Mouse (Mus musculus) macrophage (primary cell): ENCODE measurements around the gene Wnt10a. TPM values are rescaled to one million over a fixed set of nuclear protein-coding genes. Genes with fewer than 3 reads are reported as not detected.
"Not testable (repeated sequence)": the region's sequence is repeated elsewhere in the genome, so short reads cannot be mapped to it uniquely, and the experiment has no call there.

ENCODE experiments used
- H3K27ac ChIP-seq: fragments of 350-480 bp; formaldehyde crosslinking; 2 replicates; pipeline ENCODE4 v1.9.0; 2021
- H3K36me3 ChIP-seq: fragments of 350-480 bp; formaldehyde crosslinking; 2 replicates; pipeline ENCODE4 v1.9.0; 2021; ENCODE audit errors: inconsistent target
- H3K4me3 ChIP-seq: fragments of 350-480 bp; formaldehyde crosslinking; 2 replicates; pipeline ENCODE4 v1.9.0; 2021; ENCODE audit errors: inconsistent target
- H3K79me2 ChIP-seq: fragments of 350-480 bp; formaldehyde crosslinking; 2 replicates; pipeline ENCODE4 v1.9.0; 2021; ENCODE audit errors: inconsistent target
- WGBS: methylation state at CpG from one replicate; pipeline ENCODE4 v1.1.7; 2026; ENCODE audit warnings: inconsistent platforms; ENCODE audit not compliant: missing documents; 5-methylcytosine and 5-hydroxymethylcytosine counted together
- polyA plus RNA-seq: library from polyadenylated mRNA; stranded (reverse); fragments of 250-400 nt; gene quantifications from 3 replicates; pipeline ENCODE4 v1.2.4, GENCODE M21; 2018; ENCODE audit warnings: inconsistent platforms

The Wnt10a gene
- polyA plus RNA-seq, 1 experiment from 2014 or later, result not detected

DNA sequence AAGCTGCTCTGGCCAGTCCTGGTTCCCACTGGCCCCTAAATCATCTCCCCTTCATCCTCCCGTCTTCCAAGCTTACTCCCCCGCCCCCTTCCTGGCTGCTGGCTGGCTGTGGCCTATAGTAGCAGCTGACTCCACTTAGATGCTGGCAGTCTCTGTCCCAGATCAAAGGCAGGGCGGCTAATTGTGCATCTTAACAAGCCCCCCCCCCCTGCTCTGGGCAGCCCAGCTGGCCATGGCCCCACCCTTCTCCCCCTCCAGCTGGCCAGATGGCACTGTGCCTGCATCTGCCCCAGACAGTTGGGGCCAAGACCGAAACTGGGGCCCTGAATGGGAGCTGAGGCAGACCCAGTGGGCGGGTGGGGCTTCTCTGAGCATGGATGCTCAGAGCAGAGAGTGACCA lies 6.1 kb downstream of the Wnt10a start:
- H3K27ac ChIP-seq, result no peak overlapping the region
- H3K36me3 ChIP-seq, result no peaks in the 10 kb centered on the region

DNA sequence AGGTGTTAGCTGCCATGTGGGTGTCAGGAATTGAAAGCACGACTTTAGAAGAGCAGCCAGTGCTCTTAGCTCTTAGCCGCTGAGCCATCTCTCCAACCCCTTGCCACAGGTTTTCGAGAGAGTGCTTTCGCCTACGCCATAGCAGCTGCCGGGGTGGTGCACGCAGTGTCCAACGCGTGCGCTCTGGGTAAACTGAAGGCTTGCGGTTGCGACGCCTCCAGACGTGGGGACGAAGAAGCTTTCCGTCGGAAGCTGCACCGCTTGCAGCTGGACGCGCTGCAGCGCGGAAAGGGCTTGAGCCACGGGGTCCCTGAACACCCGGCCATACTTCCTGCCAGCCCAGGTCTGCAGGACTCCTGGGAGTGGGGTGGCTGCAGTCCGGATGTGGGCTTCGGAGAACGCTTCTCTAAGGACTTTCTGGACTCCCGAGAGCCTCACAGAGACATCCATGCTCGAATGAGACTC lies 9.1 kb downstream of the Wnt10a start:
- H3K27ac ChIP-seq, result no peak overlapping the region
- H3K36me3 ChIP-seq, result no peaks in the 10 kb centered on the region
- 1% methylated on average over 28 of the region's 29 CpGs for WGBS
- no peaks in the 10 kb centered on the region for H3K79me2 ChIP-seq
- no peak overlapping the region for H3K4me3 ChIP-seq

More for the DNA sequence above, 6.1 kb downstream of the Wnt10a start:
- 75% methylated on average over 5 of the region's 5 CpGs for WGBS
- H3K79me2 ChIP-seq, result no peaks in the 10 kb centered on the region
- no peak overlapping the region for H3K4me3 ChIP-seq

DNA sequence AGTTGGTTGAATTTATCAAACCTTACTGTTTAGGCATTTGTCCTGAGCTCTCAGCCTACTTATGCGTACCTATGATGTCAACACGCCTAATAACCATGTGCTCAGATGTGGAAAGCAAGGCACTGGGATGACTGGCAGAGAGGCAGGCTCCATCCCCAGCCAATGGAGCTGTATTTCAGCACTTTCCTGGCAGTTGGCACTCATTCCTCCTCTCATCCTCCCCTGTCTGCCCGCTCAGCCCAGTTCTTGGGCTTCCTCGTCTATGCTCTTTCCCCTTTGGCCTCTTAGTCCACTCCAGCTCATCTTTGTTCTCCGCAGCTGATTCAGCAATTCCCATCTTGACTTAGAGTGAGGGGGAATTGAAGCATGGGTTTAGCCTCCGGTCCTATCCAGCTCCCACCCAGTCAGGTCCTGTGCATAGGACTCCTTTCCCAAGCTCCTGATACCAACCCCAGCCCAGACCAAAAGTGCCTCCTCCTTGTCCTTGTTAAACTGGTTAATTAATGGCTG lies 10.4 kb downstream of the Wnt10a start:
- Histone ChIP-seq H3K4me3 (no peak overlapping the region), H3K27ac (no peak overlapping the region), H3K36me3 (no peaks in the 10 kb centered on the region), H3K79me2 (no peaks in the 10 kb centered on the region)
- 71% methylated on average over 6 of the region's 6 CpGs for whole genome bisulfite sequencing

DNA sequence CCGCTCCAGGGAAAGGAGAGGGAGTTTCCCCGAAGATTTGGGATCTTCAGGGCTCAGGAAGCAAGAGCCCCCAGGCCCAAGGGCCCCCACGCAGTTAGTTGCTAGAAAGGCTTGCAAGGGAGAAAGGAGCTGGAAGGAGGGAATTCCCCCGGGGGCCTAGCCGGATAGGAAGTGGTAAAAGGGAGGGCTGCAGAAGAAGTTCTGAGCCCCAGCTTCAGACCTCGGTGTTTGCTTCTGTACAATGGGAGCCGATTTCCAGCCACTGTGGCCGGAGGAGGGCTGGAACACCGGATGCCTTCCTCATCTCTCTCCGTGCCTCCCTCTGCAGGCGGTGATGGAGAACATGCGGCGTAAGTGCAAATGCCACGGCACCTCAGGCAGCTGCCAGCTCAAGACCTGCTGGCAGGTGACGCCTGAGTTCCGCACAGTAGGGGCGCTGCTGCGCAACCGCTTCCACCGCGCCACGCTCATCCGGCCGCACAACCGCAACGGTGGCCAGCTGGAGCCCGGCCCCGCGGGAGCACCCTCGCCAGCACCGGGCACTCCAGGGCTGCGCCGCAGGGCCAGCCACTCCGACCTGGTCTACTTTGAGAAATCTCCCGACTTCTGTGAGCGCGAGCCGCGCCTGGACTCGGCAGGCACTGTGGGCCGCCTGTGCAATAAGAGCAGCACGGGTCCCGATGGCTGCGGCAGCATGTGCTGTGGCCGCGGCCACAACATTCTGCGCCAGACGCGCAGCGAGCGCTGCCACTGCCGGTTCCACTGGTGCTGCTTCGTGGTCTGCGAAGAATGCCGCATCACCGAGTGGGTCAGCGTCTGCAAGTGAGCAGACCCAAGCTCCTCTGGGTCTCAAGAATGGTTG lies 11.7 kb downstream of the Wnt10a start:
- H3K27ac ChIP-seq, result no peak overlapping the region

DNA sequence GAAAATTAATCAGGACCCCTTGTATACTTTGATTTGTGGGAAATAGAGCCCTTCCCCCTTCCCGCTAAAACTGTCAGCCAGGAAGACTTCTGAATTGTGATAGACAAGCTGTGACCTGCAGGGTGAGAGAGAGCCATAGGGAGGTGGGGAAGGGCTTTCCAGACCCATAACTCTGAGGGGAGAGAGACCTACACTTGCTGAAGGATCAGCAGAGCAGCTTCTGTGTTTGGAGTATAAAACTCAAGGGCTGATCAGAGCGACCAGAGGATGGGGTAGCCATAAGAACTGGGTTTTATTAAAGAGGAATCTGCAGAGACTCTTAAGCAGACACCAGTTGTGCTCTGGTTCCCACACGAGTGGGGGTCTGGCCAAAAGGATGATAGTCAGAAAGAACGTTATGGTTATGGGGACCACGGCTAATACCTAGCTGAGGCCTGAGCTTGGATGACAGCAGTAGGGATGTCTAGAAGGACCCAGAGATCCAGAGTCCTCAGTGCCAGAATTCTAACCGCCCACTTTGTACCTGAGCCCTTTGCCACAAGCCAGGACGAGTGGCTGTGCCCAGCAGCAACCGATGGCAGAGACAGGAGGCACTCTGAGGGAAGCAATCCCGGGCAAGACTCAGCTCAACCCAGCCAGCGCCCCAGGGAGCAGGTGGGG lies 13.0 kb downstream of the Wnt10a start:
- WGBS, result 14% methylated on average over 10 of the region's 10 CpGs
- no peaks in the 10 kb centered on the region for H3K79me2 ChIP-seq
- no peak overlapping the region for H3K4me3 ChIP-seq
- no peak overlapping the region for H3K27ac ChIP-seq
- no peaks in the 10 kb centered on the region for H3K36me3 ChIP-seq

More for the DNA sequence above, 11.7 kb downstream of the Wnt10a start:
- Histone ChIP-seq H3K79me2 (no peaks in the 10 kb centered on the region), H3K4me3 (no peak overlapping the region), H3K36me3 (no peaks in the 10 kb centered on the region)
- WGBS, result 1% methylated on average over 56 of the region's 57 CpGs

DNA sequence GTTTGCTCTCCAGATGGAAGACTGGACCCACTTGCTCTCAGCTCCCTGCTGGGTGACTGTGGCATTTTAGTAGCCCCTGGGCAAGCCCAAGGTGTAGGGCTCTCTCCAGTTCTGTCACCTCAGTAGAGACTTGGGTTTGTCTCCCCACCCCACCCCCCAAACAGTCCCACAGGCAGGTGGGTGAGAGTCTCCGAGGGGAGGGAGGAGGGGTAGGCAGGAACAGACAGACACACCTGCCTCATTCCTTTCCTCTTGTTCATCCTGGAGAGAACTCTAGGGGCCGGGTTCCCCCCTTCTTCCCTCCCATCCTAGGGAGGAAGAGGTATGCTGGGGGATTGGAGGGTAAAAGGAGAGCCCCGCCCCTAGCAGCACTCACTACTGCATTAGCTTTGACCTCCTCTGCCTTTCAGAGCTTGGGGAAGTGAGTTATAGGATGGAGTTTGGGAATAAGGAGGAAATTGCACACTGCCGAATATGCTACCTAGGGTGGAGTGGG lies 14.1 kb downstream of the Wnt10a start:
- no peaks in the 10 kb centered on the region for H3K79me2 ChIP-seq
- H3K36me3 ChIP-seq, result no peaks in the 10 kb centered on the region
- no peak overlapping the region for H3K4me3 ChIP-seq
- whole genome bisulfite sequencing, result 5% methylated on average over 2 of the region's 4 CpGs
- no peak overlapping the region for H3K27ac ChIP-seq

DNA sequence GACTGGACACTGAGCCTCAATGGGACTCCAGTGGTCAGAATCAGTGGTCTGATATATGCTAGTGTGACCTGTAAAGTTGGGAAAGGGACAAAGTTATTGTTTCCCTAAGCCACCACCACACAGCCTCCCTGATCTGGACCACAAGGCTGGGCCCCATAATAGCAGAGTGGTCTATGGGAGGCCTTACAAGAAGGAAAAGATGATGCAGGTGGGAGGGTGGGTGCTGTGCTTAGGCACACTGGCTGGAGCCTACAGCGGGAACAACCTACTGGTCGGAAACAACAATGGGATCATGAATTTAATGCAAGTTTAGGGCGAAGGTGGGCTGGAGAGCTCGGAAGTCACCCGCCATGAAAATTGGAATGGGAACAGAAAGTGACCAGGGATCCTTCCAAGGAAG lies 14.5 kb downstream of the Wnt10a start:
- 22% methylated on average over 5 of the region's 5 CpGs for WGBS
- H3K79me2 ChIP-seq, result no peaks in the 10 kb centered on the region
- H3K27ac ChIP-seq, result no peak overlapping the region
- H3K4me3 ChIP-seq, result no peak overlapping the region
- no peaks in the 10 kb centered on the region for H3K36me3 ChIP-seq

DNA sequence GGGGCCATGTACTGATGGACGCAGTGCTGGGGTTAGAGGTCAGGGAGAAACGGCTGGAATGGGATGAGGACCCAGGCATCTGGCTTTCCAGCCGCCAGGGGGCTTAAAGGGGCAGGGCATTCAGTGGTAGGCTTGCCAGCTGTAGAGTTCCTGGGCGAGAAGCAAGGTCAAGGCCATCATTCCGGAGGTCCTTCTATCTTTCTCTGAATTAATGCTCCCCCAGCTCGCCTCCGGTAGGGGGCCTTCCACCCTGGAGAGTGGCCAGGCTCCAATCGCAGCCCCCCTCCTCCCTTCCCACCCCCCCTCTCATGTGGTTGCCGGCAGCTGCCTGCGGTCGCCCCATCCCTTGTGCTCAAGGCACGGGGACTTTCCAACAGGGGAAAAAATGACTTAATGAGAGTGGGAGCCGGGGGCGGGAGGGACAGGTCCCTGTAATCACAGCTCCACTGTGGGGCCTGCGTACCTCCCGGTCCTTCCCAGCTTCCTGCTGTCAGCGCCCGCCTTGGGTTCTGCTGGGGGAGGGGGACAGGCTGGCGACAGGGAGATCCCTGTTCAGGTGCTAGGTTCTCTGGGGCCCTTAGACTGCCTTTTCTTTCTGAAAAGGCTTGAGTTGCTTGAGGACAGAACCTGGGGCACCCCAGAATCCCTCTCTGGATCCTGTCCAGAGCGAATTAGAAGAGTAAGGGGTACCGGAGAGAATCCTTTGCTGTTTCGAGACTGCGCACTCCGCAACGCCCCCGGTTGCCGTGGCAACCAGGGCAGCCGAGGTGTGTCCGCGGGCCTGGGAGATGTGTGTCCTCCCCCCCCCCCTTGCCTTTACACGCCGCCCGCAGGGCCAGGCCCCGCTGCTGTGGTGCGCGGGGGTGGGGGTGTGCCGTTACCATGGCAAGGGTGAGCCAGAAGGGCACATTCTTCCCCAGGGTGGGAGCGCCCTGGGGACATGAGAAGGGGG lies 15.3 kb downstream of the Wnt10a start:
- Histone ChIP-seq H3K27ac (no peak overlapping the region), H3K36me3 (no peaks in the 10 kb centered on the region), H3K4me3 (no peak overlapping the region), H3K79me2 (no peaks in the 10 kb centered on the region)
- WGBS, result 4% methylated on average over 37 of the region's 38 CpGs

DNA sequence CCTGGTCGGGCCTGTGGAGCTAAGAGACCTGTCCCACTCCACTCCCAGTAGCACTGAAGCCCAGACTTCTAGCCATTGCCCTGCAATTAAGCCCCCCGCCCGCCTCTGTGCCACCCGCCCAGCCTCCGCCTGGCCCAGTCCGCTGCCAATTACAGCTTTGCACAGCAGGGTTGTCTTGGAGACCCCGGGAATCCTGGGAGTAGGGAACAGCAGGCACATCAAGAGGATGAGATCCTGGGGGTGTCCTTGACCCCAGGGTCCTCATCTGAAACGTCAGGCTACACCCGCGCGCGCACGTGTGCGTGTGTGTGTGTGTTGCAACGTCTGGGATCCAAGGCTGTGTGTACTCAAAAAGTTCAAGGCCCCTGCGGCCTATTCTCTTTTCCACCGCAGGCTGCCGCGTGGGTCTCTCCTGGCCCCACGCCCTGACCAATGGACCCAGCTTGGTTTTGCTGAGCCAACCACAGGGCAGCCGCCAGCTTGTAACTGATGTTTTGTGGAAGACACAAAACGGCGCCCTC lies 16.3 kb downstream of the Wnt10a start:
- no peak overlapping the region for H3K27ac ChIP-seq
- H3K79me2 ChIP-seq, result no peaks in the 10 kb centered on the region
- no peaks in the 10 kb centered on the region for H3K36me3 ChIP-seq
- 18% methylated on average over 23 of the region's 23 CpGs for WGBS
- H3K4me3 ChIP-seq, result no peak overlapping the region

DNA sequence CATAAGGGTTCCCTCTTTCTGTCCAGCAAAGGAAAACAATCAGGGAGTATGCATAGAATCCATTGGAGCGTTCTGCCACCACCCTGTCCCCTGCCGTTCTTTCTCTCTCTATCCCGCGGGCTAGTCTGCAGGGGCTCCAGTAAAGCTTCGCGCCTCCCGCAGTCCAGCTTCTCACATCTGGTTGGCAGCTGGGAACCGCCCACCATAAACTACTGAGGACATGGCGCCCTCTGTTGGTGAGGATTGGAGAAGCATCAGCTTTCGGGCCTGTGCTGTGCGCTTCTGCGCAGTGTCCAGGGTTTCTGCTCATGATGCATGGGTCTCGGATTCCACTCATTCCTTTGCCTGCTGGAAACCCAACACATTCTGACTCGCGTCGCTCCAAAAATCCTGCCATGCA lies 16.8 kb downstream of the Wnt10a start:
- Histone ChIP-seq H3K79me2 (no peaks in the 10 kb centered on the region), H3K36me3 (no peaks in the 10 kb centered on the region), H3K27ac (no peak overlapping the region), H3K4me3 (no peak overlapping the region)
- 1% methylated on average over 14 of the region's 16 CpGs for WGBS

DNA sequence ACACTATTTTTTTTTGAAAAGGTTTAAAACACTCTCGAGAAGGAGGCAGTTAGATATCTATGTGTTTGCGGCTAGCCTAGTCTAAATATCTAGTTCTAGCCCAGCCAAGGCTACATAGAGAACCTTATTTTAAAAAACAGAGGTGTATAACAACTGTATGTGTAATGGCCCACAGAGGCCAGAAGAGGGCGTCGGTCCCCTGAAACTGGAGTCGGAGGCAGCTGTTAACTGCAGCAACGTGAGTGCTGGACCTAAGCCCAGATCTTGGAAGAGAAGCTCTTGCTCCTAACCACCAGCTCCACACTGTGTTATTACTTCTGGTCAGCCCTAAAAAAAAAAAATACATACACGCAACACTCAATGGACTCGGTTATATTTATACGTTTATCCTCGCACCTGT lies 17.7 kb downstream of the Wnt10a start:
- no peak overlapping the region for H3K27ac ChIP-seq
- WGBS, result 59% methylated on average over 10 of the region's 10 CpGs
- no peaks in the 10 kb centered on the region for H3K36me3 ChIP-seq
- H3K4me3 ChIP-seq, result no peak overlapping the region
- H3K79me2 ChIP-seq, result no peaks in the 10 kb centered on the region

DNA sequence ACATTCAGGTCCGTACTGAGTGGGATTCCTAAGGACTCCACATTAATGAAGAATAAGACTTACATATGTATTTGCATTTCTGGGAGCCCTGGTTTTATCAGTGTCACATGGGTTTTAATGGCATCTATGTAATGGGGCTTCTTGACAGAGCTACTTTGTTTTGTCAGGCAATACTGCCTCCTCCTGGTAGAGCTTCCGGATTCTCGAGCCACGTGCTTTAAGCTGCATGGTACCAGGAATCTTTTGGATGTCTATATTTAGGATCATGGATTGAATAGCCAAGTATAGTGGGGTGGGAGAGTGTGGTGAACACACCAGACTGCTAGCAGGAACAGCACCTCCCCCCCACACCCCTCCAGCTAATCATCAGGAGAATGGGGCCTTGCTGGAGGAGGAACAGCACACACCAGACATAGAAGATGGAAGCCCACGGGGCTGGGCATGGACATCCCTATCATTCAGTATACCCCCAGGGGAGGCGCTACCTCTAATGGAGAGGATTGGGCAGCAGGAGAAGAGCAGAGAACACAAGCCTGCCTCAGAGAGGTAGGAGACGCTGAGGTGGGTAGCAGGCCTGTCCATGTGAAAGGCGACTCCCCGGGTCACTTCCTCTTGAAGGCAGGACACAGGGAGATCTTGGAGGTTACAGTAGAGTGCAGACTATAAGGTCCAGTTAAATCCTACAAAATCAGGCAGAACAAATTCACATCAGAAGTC lies 23.8 kb downstream of the Wnt10a start:
- H3K4me3 ChIP-seq, result no peak overlapping the region
- H3K36me3 ChIP-seq, result no peaks in the 10 kb centered on the region
- H3K27ac ChIP-seq, result no peak overlapping the region
- no peaks in the 10 kb centered on the region for H3K79me2 ChIP-seq
- 74% methylated on average over 9 of the region's 9 CpGs for WGBS

DNA sequence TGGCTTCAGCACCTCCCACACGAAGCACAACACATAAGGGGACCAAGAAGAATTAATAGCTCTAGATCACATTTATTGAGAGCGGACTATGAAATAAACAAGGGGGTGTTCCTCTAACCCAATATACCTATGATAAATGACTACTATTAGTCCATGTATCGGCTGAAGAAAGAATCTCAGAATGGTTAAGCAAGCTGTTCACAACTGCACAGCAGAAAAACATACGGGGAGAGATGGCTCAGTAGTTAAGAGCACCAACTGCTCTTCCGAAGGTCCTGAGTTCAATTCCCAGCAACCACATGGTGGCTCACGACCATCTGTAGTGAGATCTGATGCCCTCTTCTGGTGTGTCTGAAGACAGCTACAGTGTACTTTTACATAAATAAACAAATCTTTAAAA lies 24.6 kb downstream of the Wnt10a start:
- 96% methylated on average over 6 of the region's 6 CpGs for WGBS
- not testable (repeated sequence) for H3K27ac ChIP-seq, H3K4me3 ChIP-seq, H3K79me2 ChIP-seq, H3K36me3 ChIP-seq
